In genomic region chr4:89112168-89112710, GRCm38 (mm10) we compare ENCODE assay signal across 12 mouse cellular contexts. TPM values are rescaled to one million over a fixed set of nuclear protein-coding genes. Genes with fewer than 3 reads are reported as not detected.
DNase-seq lines count a peak whose midpoint lies in the region; ATAC-seq lines count a peak whose summit lies in the region.
"Had no signal": no experiment of that assay in that cellular context is flagged by ENCODE, and none has a peak within 500 bp of the region (broad histone marks: within the 10 kb centered on the region; RNA-seq: fewer than 3 reads in every experiment).

No protein-coding gene starts in this region.

- peak; percentile 24 for DNase-seq in adrenal gland, postnatal 14 days
- no peak for DNase-seq in adrenal gland, postnatal 4 days (ENCODE audit: low spot score in 2 of 2)
- peak; percentile 30 to 40 for DNase-seq in adrenal gland, postnatal 36 days
- no peak for DNase-seq in urinary bladder, postnatal 25 days (ENCODE audit: low spot score)
- DNase-seq: cerebellum, adult 8-10 months; forebrain, postnatal 0 days; gastrocnemius, postnatal 14 days had no signal

- ATAC-seq in megakaryocyte, adult 5-6 weeks (ENCODE audit: poor library complexity, severe bottlenecking) = peak; percentile 43; the same call in 1 of the 2 replicates
- ATAC-seq in cerebellum, adult (ENCODE audit: insufficient number of reproducible peaks, low FRiP score, low TSS enrichment) = no peak
- ATAC-seq: forebrain, embryonic 13.5 days; forebrain, postnatal 0 days; intestine, postnatal 0 days had no signal

RNA-seq across cellular contexts. Expression of gene Mtap, which starts 24.7 kb away (rescaled TPM):
- total RNA-seq in adrenal gland, postnatal 14 days (2021) = 30.8 and 34.2 TPM in 2 replicates
- total RNA-seq in adrenal gland, postnatal 4 days (2021) = 10 to 100 TPM; 38.8 to 40.7 TPM
- total RNA-seq in adrenal gland, postnatal 36 days (2021) = 10 to 100 TPM; 34.4 to 46.9 TPM
- 17.6 and 21.3 TPM in 2 replicates for total RNA-seq in megakaryocyte, adult 5-6 weeks (2015)
- 16.7 and 18.2 TPM in 2 replicates for total RNA-seq in megakaryocyte, adult 5-6 weeks (2017)
- total RNA-seq: CH12.LX had no signal

Comparison
In these comparisons a context has a peak if more than half of its experiments do, and no peak if none do; other contexts are left out.
1. DNase-seq: peak in adrenal gland, postnatal 14 days (single experiment) and adrenal gland, postnatal 36 days (2 of 2); none in adrenal gland, postnatal 4 days (0 of 2) and urinary bladder, postnatal 25 days (single experiment).